Mouse (Mus musculus): ENCODE measurements around the gene Ank. TPM values are rescaled to one million over a fixed set of nuclear protein-coding genes. Genes with fewer than 3 reads are reported as not detected.
A peak's percentile ranks its signal among the peaks of the same experiment; 100 is the strongest.

Gene Ank
- polyA plus RNA-seq, 1 experiment, result not detected

GRCm38 (mm10) chr15:27508982-27509381, 42.5 kb downstream of the Ank start:
- 93% methylated on average over 17 of the region's 17 CpGs for WGBS
- no peak for TF ChIP-seq CTCF (IDR thresholded peaks at IDR 0.05; ENCODE audit: insufficient read depth, low read depth, low read length)
- no peak for TF ChIP-seq POLR2A (IDR thresholded peaks at IDR 0.05; ENCODE audit: insufficient read depth, low read depth, low read length)
- H3K4me3 ChIP-seq (ENCODE audit: insufficient read depth, low read depth, low read length), result no peak overlapping the region
- H3K27ac ChIP-seq (ENCODE audit: insufficient read depth, low read depth, low read length), result no peak overlapping the region
- H3K4me1 ChIP-seq (ENCODE audit: control insufficient read depth, insufficient read depth, low read length), result peaks cover 23% of the 10 kb centered on the region

- TF ChIP-seq CTCF (IDR thresholded peaks at IDR 0.05; ENCODE audit: insufficient read depth, low read depth, low read length) (no peak), POLR2A (IDR thresholded peaks at IDR 0.05; ENCODE audit: insufficient read depth, low read depth, low read length) (no peak)
- Histone ChIP-seq H3K4me3 (ENCODE audit: insufficient read depth, low read depth, low read length) (no peak overlapping the region), H3K4me1 (ENCODE audit: control insufficient read depth, insufficient read depth, low read length) (peaks cover 23% of the 10 kb centered on the region), H3K27ac (ENCODE audit: insufficient read depth, low read depth, low read length) (no peak overlapping the region)
- WGBS, result 18% methylated on average over 1 of the region's 1 CpGs
Observed at GRCm38 (mm10) chr15:27516927-27517326, 50.5 kb downstream of the Ank start.

GRCm38 (mm10) chr15:27518026-27518425, 51.5 kb downstream of the Ank start:
- H3K27ac ChIP-seq (ENCODE audit: insufficient read depth, low read depth, low read length), result no peak overlapping the region
- peaks cover 23% of the 10 kb centered on the region for H3K4me1 ChIP-seq (ENCODE audit: control insufficient read depth, insufficient read depth, low read length)
- TF ChIP-seq CTCF (IDR thresholded peaks at IDR 0.05; ENCODE audit: insufficient read depth, low read depth, low read length) (no peak), POLR2A (IDR thresholded peaks at IDR 0.05; ENCODE audit: insufficient read depth, low read depth, low read length) (no peak)
- whole genome bisulfite sequencing, result 84% methylated on average over 8 of the region's 8 CpGs
- no peak overlapping the region for H3K4me3 ChIP-seq (ENCODE audit: insufficient read depth, low read depth, low read length)

DNA sequence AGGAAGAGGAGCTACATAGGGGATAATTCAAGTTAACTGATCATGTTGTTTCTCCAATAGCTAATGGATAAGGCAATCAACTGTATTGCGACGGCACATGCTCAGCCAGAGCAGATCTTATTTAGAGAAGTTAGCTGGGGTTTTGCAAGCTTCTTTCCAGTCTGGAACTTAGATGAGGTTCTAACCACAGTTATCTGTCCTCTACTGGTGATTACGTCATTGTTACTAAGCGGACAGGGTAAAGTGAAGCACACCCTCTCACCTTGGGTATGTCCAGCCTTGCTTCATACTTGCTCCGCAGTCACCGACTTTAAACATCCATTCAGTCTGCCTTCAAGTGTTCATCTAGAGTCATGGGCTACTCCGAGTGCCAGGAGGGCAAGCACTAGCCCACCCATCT, 53.4 kb downstream of the Ank start:
- H3K4me3 ChIP-seq (ENCODE audit: insufficient read depth, low read depth, low read length), result no peak overlapping the region
- TF ChIP-seq CTCF (IDR thresholded peaks at IDR 0.05; ENCODE audit: insufficient read depth, low read depth, low read length), result no peak
- no peak for TF ChIP-seq POLR2A (IDR thresholded peaks at IDR 0.05; ENCODE audit: insufficient read depth, low read depth, low read length)
- H3K4me1 ChIP-seq (ENCODE audit: control insufficient read depth, insufficient read depth, low read length), result peaks cover 21% of the 10 kb centered on the region
- no peak overlapping the region for H3K27ac ChIP-seq (ENCODE audit: insufficient read depth, low read depth, low read length)
- WGBS, result 95% methylated on average over 7 of the region's 7 CpGs

DNA sequence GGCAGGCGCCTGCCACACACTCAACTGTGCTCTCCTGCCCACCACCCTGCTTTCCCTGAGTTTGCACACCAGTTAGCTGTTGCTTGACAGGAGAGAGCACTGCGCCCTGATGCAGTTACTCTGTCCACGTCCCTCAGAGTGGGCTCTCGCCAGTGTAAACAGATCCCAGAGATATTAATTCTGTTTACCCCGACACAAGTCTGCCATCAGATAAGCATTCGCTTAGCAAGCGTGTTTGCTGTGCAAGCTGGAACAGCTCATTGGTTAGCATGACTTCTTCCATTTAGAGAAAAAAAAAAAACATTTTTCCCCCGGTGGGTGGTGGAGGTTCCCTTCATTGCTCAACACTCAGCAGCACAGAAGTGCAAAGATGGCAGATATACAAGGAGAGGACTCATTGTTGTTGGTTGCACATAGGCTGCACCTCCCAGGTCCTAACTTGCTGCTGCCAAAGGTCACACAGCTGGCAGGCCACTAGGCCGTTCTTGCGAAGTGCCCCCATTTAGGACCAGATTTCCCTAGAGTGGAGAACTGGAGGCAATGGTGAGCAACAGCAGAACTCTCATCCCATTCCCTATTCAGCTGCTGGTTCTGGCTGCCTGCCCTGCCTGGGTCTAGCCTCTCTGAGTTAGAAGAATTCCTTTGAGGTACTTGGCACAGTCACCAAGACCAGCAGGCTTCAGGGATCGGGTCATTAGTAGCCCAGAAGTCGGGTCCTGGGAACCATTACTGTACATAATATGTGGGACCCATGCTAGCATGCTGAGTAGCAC, 58.9 kb downstream of the Ank start:
- TF ChIP-seq POLR2A (IDR thresholded peaks at IDR 0.05; ENCODE audit: insufficient read depth, low read depth, low read length), result no peak
- no peak for TF ChIP-seq CTCF (IDR thresholded peaks at IDR 0.05; ENCODE audit: insufficient read depth, low read depth, low read length)
- Histone ChIP-seq H3K4me3 (ENCODE audit: insufficient read depth, low read depth, low read length) (no peak overlapping the region), H3K4me1 (ENCODE audit: control insufficient read depth, insufficient read depth, low read length) (peaks cover 18% of the 10 kb centered on the region), H3K27ac (ENCODE audit: insufficient read depth, low read depth, low read length) (no peak overlapping the region)
- 64% methylated on average over 12 of the region's 12 CpGs for WGBS

DNA sequence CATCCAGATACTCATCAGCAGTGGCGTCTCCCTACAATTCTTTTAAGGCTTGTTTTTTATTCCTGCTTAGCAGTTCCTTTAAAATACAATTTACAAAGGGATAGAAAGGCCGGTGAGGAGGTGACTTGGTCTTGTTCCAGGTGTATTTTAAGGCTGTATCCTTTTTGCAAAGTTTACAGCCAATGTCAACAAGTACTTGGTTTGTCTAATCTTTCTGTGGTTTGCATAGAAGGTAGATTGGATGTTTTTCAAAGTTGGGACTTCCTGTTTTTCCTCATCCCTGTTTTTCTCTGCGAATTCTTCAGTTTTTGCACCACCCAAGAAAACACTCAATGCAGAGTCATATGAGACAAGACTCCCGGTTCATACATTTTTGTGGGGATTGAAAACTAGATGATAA, 62.4 kb downstream of the Ank start:
- Histone ChIP-seq H3K4me3 (ENCODE audit: insufficient read depth, low read depth, low read length) (no peak overlapping the region), H3K4me1 (ENCODE audit: control insufficient read depth, insufficient read depth, low read length) (peaks cover 13% of the 10 kb centered on the region), H3K27ac (ENCODE audit: insufficient read depth, low read depth, low read length) (no peak overlapping the region)
- no peak for TF ChIP-seq CTCF (IDR thresholded peaks at IDR 0.05; ENCODE audit: insufficient read depth, low read depth, low read length)
- TF ChIP-seq POLR2A (IDR thresholded peaks at IDR 0.05; ENCODE audit: insufficient read depth, low read depth, low read length), result no peak
- WGBS, result 64% methylated on average over 4 of the region's 4 CpGs

DNA sequence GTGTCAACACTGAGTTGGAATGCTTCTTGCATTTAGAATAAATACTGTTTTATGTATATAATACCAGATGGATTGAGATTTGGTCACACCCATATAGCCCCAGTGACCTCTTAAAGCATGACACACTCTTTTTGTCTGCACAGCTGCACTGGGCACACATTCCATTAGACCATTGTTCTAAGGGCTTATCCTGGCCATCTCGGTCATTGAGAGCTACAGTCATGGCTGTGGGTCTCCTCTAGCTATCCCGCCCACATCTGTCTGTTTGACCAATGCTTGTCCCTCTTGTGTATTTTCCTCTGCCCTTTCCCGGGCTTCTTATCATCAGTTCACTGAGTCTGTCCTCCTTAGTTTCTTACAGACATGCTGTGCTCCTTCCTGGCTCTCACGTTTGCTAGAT, 63.5 kb downstream of the Ank start:
- Histone ChIP-seq H3K4me3 (ENCODE audit: insufficient read depth, low read depth, low read length) (no peak overlapping the region), H3K27ac (ENCODE audit: insufficient read depth, low read depth, low read length) (no peak overlapping the region), H3K4me1 (ENCODE audit: control insufficient read depth, insufficient read depth, low read length) (peaks cover 13% of the 10 kb centered on the region)
- WGBS, result 66% methylated on average over 4 of the region's 4 CpGs
- TF ChIP-seq POLR2A (IDR thresholded peaks at IDR 0.05; ENCODE audit: insufficient read depth, low read depth, low read length) (no peak), CTCF (IDR thresholded peaks at IDR 0.05; ENCODE audit: insufficient read depth, low read depth, low read length) (no peak)

DNA sequence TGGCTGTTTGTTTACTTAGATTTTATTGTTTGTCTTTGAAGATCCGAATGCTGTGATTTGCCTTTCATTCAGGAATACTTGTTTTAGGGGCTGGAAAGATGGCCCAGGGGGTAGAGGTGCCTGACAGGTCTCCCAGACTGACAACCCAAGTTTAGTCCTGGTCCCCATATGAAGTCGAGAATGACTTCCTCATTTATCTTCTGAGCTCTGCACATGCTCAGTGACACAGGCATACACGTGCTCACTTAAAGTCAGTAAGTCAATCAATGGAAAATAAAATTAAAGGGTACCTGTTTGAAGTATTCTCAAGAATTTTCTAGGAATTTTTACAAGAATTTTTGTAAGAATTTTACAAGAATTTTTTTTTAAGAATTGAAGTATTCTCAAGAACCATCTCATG, 66.6 kb downstream of the Ank start:
- Histone ChIP-seq H3K4me3 (ENCODE audit: insufficient read depth, low read depth, low read length) (no peak overlapping the region), H3K4me1 (ENCODE audit: control insufficient read depth, insufficient read depth, low read length) (peaks cover 20% of the 10 kb centered on the region), H3K27ac (ENCODE audit: insufficient read depth, low read depth, low read length) (no peak overlapping the region)
- TF ChIP-seq CTCF (IDR thresholded peaks at IDR 0.05; ENCODE audit: insufficient read depth, low read depth, low read length) (no peak), POLR2A (IDR thresholded peaks at IDR 0.05; ENCODE audit: insufficient read depth, low read depth, low read length) (no peak)
- WGBS, result 74% methylated on average over 3 of the region's 3 CpGs

DNA sequence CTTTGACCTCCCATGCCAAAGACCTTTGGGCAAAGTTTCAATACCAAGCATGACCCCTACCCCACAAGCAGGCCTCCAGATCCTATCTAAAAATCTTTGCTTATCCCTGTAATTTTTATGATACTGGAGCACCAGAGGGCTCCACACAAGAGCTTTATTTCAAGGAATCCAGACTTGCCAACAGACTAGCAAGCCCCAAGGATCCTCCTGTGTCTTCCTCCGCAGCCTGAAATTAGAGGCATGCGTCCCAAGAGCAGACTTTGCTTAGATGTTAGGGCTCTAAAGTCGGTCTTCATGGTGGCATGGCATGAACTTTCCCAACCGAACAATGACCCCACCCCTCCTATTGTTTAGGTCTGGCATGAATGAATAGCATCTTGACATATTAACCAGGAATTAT, 69.2 kb downstream of the Ank start:
- H3K27ac ChIP-seq (ENCODE audit: insufficient read depth, low read depth, low read length), result peak overlapping the region; percentile 36; the same call in 1 of the 2 replicates
- WGBS, result 47% methylated on average over 4 of the region's 4 CpGs

More for the DNA sequence above, 69.2 kb downstream of the Ank start:
- TF ChIP-seq CTCF (IDR thresholded peaks at IDR 0.05; ENCODE audit: insufficient read depth, low read depth, low read length), result no peak
- TF ChIP-seq POLR2A (IDR thresholded peaks at IDR 0.05; ENCODE audit: insufficient read depth, low read depth, low read length), result no peak
- no peak overlapping the region for H3K4me3 ChIP-seq (ENCODE audit: insufficient read depth, low read depth, low read length)
- H3K4me1 ChIP-seq (ENCODE audit: control insufficient read depth, insufficient read depth, low read length), result peaks cover 33% of the 10 kb centered on the region

All from olfactory bulb, adult 2 months (tissue).